Mouse (Mus musculus) CD8-positive naive resting alpha-beta T cell, adult 2 months (primary cell): ENCODE results near the gene Arl6ip4.

Experiments used
- DNase-seq, 2 experiments: peaks; one replicate each; pipeline ENCODE4 v3.0.0; 2022; ENCODE audit warnings: low read depth in 2 of 2, low spot score in 2 of 2

Gene Arl6ip4

DNA sequence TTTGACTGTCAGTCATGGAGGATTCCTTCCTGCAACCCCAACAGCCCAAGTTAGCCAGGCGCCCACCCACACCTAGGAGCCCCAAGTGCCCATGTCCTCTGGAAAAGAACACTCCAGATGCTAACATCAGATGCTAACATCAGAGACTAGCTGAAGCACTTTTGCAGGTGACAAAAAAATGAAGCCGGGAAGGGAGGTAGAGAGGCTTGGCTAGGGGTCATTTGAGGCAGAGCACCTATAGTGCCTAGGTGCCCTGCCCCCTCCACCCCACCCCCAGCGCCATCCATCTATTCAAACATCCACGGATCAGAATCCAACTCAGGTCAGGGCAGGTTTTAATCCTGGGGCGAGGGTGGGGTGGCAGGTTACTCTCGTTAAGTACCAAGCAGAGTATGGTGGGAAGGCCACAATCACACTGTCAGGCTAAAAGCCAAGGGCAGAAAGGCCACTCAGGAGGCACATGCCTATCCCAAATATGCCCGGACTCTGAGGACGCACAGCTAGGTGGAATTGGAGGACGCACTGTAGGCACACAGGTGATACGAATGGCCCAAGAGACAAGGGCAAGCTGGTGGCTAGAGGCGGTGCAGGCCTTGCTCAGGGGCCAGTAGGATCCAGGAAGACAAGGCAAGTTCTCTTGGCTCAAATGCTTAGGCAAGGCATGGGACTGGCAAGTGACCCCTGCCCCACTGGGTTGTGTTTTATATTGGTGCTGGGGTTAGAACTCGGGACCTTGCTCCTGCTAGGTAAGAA, 21.9 kb upstream of the Arl6ip4 start:
- DNase-seq, result no peak

DNA sequence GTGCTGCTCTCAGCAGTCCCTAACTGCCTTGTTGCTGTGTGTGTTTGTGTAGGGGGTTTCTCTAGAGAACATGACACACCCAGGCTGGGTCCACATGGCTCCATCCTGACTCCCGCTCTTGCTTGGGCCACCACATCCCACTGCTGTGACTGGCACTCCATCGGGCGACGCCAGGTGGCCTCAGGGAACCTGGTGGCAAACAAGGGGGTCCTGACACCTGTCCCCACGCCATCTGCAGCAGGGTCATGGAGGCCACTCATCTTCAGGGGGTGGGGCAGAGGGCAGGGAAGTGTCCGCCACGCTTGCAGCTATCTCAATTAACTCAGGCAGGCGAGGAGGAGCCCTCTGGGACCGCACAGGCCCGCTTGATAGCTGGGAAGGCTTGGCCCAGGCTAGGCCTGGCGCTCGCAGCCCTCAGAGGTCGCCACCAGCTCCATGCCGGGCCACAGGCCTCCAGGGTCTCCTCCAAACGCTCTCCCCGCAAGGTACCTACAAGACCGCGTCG, 20.8 kb upstream of the Arl6ip4 start:
- DNase-seq, result no peak

DNA sequence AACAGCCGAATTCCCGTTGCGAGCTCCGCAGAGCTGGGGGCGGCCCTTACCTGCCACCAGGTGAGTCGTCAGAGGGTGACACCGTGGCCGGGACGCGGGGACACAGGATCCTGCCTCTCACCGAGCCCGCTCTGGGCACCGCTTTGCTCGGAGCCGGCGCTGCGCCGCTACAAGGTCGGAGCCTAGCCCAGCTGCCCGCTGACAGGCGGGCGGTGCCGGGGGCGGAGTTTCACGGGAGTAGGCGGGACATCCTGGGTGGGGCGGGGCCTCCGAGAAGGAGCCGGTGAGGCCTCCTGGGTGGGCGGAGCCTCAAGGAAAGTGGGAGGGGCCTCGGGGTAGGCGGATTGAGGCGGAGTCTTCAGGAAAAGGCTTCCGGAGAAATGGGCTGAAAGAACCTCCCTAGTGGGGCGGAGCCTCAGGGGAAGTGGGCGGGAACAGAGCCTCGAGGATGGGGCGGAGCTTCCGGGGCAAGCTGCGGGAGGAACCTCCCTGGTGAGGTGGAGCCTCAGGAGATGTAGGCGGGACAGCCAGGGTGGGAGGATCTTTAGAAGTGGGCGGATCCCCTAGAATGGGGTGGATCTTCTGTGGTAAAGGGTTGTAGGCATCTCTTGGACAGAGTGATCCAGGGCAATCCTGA, 20.2 kb upstream of the Arl6ip4 start, which contains the start of gene Abcb9:
Abcb9 (minus strand) TSS at position 203 of the 637 bp plus-strand sequence.
- peak; percentile 86 to 94 for DNase-seq

DNA sequence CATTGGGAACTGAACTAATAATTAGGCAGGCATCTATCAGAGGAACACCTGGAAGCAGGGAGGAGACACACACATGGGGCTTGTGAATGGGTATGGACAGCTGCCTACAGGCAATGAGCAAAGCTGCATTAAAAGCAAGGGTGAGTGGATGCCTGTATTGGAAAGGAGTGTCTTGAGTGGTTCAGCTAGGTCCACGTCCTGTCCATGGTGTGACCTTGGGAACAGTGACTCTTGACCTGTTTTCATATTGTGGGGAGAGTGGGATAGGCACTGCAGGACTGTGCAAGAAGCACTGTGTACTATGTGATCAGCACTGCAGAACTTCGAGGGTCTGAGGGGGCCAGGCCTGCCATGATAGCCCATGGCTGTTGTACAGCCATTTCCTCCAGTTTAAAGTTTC, 17.0 kb upstream of the Arl6ip4 start:
- DNase-seq, result no peak

DNA sequence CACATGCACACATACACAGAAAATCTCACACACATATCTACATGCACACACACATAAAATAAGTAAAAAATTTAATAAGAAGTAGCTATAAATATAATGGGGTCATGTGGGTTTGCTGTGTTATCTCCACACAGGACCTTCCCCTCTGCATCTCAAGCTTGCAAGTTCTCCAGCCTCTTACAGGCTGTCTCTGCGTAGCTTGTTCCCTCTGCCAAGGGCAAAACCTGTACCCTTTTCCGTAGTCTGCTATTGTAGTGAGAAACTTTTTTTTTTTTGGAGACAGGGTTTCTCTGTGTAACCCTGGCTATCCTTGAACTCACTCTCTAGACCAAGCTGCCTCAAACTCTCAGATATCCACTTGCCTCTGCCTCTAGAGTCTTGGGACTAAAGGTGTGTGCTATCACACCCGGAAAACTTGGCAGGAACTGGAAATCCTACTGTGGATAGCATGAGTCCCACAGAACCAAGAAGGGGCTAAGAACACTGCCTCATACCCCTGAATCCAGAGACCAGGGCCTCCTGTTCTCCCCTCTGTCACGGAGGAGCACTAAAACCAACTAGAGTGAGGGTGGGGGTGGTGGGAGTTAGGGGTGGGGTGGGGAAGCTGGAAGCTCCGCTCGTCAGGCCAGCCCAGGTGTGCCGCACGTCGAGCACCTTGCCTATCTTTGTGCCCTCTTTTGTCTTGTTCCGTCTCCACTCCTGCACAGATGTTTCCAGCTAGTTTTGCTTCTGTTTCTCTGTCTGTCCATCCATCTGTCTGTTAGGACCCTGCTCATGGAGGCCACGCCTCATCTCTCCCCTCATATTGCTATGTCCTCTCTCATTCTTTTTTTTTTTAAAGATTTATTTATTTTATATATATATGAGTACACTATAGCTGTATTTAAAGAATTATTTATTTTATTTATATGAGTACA, 15.5 kb upstream of the Arl6ip4 start:
- no peak for DNase-seq

DNA sequence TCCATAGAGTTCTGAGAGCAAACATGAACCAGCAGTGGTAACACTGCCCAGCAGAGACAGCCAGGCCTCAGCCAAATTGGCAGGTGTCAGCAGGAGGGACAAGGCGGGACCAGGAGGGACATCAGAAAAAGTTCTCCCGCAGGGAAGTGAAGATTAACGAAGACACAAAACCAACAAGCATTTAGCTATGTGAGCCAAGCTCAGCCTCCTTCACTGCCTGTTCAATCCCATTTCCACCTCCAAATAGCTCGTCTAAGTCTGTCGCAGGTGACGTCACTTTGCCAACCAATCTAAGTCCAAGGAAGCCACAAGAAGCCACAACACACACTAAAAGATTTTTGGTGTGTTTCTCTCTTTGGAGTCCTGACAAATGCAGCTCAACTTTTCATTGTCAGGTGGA, 13.6 kb upstream of the Arl6ip4 start:
- DNase-seq, result no peak

DNA sequence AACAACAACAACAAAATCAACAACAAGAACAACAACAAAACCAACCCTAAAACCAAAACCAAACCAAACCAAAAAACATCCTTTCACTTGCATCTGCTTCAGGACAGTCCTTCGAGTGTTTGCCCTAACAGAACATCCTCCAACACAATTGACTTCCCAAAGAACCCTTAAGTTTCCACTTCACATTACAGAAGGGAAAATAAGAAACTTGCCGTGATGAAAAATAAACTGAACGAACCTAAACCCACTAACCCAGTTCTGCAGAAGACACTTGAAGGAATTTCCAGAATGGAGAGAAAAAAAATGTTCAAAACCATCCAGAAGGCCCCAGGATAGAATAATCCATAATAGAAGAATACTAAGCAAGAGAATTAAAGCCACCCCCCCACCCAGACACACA, 12.9 kb upstream of the Arl6ip4 start:
- DNase-seq, result no peak

DNA sequence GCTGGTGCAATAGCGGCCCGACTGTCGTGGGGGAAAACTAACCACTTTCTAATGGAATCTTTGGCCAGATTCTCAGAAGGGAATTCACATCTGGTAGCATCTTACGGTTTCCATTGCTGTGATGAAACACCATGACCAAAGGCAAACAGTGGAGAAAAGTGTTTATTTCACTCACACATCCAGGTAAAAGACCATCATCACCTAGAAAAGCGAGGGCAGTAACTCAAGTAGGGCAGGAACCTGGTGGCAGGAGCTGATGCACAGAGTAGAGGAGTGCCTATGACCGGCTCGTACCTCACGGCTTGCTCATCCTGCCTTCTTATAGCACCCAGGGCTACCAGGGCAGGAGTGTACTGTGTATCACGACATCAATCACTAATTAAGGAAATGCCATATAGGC, 12.3 kb upstream of the Arl6ip4 start:
- DNase-seq, result no peak

DNA sequence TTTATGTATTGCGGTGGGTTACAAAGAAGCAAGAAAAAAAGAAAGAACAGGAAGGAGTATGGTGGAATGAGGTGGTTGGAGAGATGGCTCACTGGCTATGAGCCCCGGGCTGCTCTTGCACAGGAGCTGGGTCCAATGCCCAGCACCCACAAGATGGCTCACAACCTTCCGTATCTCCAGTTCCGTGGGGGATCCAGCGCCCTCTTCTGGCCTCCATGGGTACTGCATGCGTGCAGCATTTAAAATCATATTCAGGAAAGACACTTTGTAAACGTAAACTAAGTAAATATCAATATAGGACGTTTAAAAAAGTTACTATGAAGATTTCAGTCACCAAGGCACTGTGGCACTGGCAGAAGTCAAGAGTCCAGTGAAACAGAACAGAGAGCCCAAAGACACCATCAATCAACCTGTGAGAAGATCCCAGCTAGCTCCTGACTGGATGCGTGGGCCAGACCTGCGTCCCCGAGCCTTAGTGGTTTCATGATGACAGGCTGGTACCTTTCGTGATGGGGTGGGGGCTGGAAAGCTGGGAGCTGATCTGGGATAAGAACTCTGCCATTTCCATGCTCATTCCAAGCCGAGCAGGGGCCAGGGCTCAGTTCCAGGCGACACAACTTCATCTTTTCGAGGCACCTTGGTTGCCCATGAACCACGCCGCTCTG, 4.7 kb upstream of the Arl6ip4 start:
- DNase-seq, result peak; percentile 64 to 69

DNA sequence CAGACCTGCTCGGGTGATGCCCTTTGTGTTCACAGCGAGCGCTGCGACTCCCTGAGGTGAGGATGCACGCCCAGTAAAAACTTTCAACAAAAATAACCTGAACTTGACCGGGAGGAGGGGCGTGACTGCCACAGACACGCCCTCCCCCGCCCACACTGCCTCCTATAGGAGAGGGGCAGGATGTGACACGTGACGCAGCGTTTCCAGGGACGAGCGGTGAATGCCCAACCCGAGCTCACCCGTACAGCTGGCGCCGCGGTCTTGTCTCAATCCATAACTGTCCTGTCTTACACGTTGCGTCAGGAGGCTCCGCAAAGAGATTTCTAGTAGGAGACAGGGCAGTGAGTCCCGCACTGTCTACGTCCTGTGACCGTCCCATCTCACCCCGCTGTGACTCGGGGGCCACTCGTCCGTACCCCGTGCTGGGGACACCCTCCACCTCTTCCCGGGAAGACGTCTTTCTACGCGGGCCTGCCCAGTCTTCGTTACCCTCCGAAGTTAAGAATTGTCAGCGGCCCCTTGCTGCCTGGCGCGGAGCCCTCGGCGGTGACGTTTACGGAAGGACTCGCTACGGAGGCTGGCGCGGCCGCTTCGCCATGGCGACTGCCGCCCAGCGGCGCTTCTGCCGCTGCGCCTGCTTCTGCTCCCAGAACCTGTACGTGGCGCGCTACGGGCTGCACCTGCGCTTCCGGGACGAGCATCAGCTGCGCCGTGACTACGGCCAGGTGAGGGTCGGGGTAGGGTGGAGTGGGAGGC, 4.0 kb upstream of the Arl6ip4 start, which contains the start of gene Ogfod2:
Ogfod2 (plus strand) TSS at position 556 of the 756 bp plus-strand sequence.
- DNase-seq, result peak; percentile 91 to 92

DNA sequence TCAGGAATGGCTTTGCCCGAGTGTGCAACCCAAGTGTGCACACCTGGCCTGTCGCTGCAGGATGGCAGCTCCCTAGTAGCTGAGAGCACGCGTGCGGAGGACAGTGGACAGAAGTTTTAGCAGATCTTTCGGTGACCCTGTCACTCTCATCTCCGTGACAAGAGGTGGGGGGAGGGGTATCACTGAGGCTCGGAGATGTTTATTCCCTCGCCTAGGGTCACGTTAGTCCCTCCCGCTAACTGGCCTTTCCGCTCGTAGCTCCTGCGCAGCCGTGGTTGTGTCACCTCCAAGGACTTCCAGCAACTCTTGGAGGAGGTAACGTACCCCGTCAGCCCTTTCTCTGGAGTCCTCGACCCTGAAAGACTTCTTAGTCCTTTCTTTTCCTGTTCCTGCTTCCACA, 3.4 kb upstream of the Arl6ip4 start:
- no peak for DNase-seq

DNA sequence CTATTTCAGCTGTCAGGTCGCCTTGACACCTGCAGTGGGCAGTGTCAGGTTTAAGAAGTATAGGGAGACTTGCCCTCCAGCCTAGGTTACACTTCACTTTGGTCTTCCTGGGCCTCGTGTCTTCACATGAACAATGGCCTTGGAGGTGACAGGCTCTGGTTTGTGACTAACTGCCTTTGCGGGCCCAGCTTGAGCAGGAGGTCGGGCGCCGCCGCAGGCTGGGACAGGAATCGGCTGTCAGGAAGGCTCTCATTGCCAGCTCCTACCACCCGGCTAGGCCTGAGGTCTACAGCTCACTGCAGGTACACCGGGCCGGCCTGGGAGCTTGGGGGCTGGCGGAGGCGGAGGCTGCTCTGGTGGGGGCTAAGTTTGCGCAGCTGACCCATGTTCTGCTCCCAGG, 2.9 kb upstream of the Arl6ip4 start:
- peak; percentile 41 to 48 for DNase-seq

DNA sequence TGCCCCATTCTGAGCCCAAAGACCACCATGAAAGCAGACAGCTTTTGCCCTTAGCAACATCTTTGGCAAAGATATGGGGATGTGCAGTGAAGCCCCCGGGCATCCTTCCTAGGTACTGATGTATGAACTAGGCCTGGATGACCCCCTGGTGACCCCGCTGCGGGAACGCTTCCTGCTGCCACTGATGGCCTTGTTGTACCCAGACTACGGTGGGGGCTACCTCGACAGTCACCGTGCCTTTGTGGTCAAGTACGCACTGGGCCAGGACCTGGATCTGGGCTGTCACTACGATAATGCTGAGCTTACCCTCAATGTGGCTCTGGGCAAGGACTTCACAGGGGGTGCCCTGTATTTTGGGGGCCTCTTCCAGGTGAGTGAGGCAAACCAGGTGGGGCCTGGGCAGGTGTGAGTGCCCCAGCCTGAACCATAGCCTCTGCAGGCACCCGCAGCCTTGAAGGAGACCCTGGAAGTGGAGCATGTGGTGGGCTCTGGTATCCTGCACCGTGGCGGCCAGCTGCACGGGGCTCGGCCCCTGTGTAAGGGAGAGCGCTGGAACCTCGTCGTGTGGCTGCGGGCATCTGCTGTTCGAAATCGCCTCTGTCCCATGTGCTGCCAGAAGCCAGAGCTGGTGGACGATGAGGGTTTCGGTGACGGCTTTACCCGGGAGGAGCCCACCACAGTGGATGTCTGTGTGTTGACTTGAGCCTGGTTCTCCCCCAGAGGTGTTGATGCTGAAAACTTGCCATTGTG, 1.4 kb upstream of the Arl6ip4 start:
- DNase-seq, result no peak

DNA sequence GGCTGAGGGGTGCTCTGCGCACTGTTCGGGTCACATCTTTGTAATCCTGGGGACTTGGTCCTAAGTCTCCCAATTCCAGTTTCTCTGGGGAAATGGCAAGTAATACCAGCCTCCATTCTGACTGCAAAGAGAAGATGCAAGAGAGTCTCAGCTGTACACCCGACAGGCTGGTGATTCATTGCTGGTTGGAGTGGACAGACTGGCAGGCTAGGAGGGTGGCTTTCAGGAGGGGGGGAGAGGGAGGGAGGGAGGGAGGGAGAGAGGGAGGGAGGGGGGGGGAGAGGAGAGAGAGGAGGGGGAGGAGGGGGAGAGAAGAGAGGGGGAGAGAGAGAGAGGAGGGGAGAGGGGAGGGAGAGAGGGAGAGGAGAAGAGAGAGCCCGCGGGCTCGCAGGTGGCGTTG, 358 bp upstream of the Arl6ip4 start:
- DNase-seq, result no peak

DNA sequence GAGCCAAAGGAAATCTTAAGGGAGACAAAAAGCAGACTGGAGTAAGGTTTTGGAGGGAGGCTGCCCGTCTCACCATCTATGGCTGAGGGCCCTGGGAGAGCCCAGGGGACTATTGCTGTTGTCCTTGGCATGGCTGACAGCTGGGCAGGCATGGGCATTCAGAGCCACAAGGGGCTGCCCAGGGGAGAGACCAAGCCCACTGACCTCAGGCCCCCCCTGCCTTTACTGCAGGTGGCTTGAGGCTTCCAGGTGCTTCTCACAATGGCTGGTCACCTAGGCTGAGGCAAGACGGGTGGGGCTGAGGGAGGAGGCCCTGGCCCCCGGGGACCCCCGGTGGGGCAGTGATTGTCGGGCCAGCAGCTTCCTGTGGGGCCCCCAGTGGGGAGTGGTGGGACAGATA, 3.3 kb downstream of the Arl6ip4 start:
- DNase-seq, result no peak

DNA sequence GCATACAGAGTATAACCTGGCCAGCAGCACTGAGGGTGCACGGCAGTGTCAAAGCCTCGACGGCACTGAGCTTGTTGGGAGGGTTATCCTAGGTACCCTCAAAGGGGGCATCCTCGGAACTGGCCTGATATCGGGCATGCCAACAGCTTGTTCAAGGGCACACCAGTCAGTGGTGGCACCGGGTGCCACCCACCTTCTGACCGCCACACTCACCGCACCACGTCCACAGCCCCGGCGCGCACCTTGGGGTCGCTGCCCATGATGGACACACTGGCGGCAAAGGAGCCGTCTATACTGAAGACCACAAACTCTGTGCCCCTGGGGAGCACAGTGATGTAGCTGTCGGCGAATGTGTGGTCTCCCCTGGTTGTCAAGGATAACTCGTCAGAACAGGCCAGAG, 6.5 kb downstream of the Arl6ip4 start:
- DNase-seq, result no peak

DNA sequence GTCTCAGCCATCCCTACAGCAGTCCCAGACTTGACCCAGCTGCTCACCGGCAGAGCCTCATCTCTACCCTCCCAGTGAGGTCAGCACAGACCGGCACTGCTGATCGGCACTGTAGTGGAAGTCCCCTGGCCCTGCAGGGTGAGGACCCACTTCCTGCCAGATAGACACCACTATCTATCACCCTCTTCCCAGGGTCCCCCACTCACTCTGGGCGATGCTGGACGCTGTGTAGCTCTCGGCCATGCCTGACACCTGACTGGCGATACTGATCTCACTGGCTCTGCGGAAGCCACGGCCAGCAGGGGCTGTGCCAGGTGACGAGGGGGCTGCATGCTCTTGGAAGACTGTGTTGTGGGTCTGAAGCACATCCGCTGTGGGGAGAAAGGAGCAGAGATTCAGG, 9.2 kb downstream of the Arl6ip4 start:
- DNase-seq, result no peak

DNA sequence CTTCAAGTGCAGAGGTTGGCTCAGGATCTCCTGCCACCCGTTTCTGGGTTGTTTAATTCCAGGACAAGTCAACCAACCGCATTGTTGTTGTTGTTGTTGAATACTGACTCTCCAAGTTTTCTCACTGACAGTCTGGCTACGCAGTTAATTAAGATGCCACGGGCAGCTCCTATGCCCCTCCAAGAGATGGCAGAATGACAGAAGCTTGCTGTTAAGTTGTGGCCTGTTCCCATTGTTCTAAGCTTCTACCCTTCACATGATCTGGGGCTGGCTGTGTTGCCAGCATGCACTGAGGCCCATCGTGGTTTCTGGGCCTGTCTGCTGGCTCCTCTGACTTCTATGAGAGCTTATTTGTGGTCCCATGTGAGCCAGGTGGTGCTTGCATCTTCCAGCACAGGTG, 18.4 kb downstream of the Arl6ip4 start:
- no peak for DNase-seq

DNA sequence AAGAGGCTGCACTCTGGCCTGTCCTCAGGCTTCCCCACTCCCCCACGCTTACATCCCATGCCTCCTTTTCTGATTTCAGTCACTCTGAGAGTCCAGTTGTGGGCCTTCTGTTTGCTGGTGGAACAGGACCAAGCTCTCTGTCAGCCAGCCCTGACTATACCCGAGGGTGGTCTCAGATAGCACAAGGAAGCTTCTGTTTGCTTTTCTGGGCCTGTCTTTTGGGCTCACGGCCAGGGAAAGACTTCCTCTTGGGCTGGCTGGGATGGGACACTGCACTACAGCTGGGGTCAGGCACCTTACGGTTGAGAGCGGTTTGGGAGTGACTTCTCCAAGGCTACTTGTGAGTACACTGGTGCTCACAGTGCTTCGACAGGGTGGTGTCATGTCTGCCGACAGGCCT, 22.2 kb downstream of the Arl6ip4 start:
- no peak for DNase-seq

DNA sequence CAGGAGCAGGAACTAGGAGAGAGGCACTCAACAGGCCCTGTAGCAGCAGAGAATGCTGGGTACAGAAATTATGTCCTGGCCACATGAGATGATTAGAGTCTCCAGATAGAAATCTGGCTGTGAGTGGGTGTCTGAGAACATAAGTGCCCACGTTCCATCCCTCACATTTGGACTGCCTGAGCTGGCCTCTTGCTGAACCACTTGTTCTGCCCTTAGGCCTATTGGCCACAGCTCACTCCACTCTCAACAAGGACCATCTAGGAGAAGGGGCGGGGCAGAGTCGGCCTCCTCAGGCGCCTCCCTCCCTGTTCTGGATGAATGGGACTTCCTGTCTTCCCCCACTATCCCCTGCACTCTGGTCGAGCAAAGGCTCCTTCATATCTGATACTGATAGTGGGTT, 33.1 kb downstream of the Arl6ip4 start:
- no peak for DNase-seq
